Mouse (Mus musculus): Measurements from ENCODE around the gene Fam78a. TPM values are rescaled to one million over a fixed set of nuclear protein-coding genes. Genes with fewer than 3 reads are reported as not detected.
A peak's percentile ranks its signal among the peaks of the same experiment; 100 is the strongest.
"Not testable (repeated sequence)": the region's sequence is repeated elsewhere in the genome, so short reads cannot be mapped to it uniquely, and the experiment has no call there.

The Fam78a gene
- total RNA-seq, 4 experiments from 2014 or later, result 10.8 to 17.5 (median 14.9) TPM

DNA sequence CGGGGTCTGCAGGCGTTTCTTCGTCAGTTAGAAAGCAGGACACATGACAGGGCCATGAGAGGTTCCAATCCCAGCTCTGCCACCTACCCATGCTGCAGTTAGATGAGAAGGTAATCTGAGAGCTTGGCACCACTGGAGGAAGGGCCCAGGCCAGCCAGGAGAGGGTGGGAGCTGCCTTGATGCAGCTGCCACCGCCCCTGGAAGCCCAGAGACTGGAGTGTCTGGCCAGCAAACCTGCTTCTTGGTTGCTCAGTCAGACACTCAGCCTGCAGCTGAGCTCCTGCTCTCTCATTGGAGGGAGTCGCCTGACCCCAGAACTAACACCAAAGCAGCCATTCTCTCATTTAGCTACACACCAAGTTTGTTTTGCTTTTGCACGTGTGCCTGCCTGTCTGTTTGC is 39.3 kb downstream of the Fam78a start:
- DNase-seq (ENCODE audit: low spot score in 2 of 2), result peak; percentile 53 to 71

GRCm38 (mm10) chr2:32043836-32044235 is 40.8 kb downstream of the Fam78a start:
- DNase-seq (ENCODE audit: low spot score in 2 of 2), result no peak

DNA sequence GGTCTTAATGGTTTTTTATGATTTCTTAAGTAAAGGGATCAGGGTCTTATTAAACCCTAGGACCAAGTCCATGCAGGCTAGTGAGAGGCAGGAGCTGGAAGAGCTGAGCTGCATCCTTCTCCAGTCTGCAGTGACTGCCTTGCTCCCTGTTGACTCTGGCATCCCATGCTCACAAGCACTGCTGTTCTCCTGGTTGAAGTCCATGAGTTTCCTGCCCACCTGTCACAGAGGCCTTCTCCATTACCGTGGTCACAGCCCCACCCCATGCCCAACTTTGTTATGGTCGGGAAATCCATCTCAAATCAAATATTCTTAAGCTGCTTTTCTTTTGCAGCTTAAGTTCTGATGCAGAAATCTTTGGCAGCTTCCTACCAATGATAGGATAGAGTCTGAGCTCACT is 43.6 kb downstream of the Fam78a start:
- DNase-seq (ENCODE audit: low spot score in 2 of 2), result no peak

GRCm38 (mm10) chr2:32040646-32041045 is 44.0 kb downstream of the Fam78a start:
- not testable (repeated sequence) for DNase-seq (ENCODE audit: low spot score in 2 of 2)

GRCm38 (mm10) chr2:32038661-32039081 is 46.0 kb downstream of the Fam78a start:
- DNase-seq (ENCODE audit: low spot score in 2 of 2), result peak; percentile 44

GRCm38 (mm10) chr2:32037279-32037858 is 47.3 kb downstream of the Fam78a start:
- no peak for DNase-seq (ENCODE audit: low spot score in 2 of 2)

DNA sequence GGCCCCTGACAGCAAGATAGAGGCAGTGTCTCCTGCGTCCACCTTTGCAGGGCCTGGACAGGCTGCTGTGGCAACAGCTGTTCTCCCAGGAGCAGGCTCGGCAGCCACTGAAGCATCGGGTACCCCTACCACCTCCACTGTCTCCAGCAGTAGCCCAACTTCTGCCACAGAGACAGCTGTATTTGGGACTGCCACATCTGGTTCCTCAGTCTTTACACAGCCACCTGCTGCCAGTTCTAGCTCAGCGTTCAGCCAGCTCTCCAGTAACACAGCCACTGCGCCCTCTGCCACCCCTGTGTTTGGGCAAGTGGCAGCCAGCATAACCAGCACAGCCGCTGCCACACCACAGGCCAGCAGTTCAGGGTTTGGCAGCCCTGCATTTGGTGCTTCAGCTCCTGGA is 50.5 kb downstream of the Fam78a start:
- no peak for DNase-seq (ENCODE audit: low spot score in 2 of 2)

DNA sequence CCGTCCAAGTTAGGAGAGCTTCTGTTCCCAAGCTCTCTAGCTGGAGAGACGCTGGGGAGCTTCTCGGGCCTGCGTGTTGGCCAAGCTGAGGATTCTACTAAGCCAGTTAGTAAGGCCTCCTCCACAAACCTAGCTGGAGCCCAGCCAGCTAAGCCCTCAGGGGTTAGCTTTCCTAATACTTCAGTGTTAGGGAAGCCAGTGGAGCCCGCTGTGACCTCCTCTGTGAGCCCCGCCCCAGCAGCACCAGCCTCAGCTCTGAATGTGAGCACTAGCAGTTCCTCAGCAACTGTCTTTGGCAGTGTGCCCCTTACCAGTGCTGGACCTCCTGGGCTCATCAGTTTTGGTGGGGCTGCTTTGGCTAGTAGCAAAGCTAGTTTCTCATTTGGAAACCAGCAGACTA is 51.2 kb downstream of the Fam78a start:
- DNase-seq (ENCODE audit: low spot score in 2 of 2), result peak; percentile 78 to 81

DNA sequence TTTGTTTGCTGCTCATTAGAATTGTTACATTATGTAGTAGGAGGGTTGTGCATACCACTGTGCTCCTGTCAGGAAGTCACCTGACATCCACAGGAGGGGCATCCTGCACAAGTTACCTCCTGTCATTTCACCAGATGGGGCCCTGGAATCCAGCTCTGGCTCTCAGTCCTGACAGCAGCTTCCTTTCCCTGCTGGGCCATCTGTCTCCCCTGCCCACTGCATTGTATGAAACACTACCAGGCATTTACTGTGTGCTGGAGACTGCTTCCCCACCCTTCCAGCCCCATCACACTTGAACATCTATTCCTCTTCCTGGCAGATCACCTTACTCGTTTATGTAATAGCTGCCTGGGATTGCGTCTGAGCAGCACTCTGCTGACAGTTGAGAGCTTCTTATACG is 55.0 kb downstream of the Fam78a start:
- DNase-seq (ENCODE audit: low spot score in 2 of 2), result no peak

GRCm38 (mm10) chr2:32024372-32024771 is 60.3 kb downstream of the Fam78a start:
- no peak for DNase-seq (ENCODE audit: low spot score in 2 of 2)

GRCm38 (mm10) chr2:32020229-32020628 is 64.4 kb downstream of the Fam78a start:
- DNase-seq (ENCODE audit: low spot score in 2 of 2), result no peak

- DNase-seq (ENCODE audit: low spot score in 2 of 2), result no peak
Observed at GRCm38 (mm10) chr2:32019704-32020103, 65.0 kb downstream of the Fam78a start.

DNA sequence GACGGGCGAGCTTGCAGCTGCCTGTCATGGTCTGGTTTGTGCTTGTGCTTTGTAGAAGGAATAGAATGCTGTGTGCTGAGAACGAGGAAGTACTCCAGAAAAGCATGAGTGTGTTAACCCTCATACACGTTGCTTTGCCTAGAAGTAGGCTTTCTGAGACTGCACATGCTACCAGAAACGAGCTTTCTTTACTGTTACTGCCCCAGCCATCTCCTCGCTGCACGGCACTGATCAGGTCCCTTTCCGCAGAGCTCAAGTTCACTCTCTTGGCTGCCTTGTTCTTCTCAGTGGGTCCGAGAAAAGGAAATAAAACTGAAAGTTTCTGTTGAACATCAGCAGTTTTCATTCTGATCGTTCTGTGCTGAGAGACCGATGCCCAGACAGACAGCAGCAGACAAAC is 75.9 kb downstream of the Fam78a start:
- no peak for DNase-seq (ENCODE audit: low spot score in 2 of 2)

DNA sequence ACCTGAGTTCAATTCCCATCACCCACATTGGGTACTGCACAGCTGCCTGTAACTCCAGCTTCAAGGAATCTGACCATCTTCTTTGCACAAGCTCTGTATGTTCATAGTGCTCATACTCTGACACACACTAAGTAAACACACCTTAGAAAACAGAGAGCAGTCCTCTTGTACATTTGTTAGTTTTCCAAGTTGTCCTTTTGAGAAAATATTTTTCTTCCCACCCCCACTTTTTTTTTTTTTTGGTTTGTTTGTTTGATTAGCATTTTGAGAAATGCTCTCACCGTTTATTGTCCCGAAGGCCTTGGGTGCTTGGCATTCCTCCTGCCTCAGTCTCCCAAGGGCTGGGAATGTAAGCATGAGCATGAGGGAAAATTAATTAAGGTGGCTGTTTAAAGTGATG is 76.3 kb downstream of the Fam78a start:
- DNase-seq (ENCODE audit: low spot score in 2 of 2), result no peak

Small RNA genes lying within 50 kb of the gene (microRNA-seq; reads per million reads assigned to microRNA genes)
- not detected for gene Mir7674

Other genes with a start within 250 kb of the Fam78a start
- gene Fibcd1, start 238.9 kb downstream of the Fam78a start, total RNA-seq (2022), result not detected
- under 1 TPM; 0.07 to 0.67 (median 0.30) TPM for gene Lamc3, start 197.6 kb downstream of the Fam78a start, total RNA-seq (2022)
- gene Aif1l, start 134.7 kb downstream of the Fam78a start, total RNA-seq (2022), result 1 to 10 TPM; 1.3 to 3.7 (median 2.3) TPM
- gene Nup214, start 110.4 kb downstream of the Fam78a start, total RNA-seq (2022), result 10 to 100 TPM; 16.0 to 20.5 (median 18.3) TPM
- gene Plpp7, start 10.7 kb upstream of the Fam78a start, total RNA-seq (2022), result 100 to 1,000 TPM in 3 of 4 experiments, 10 to 100 TPM in 1; 99.5 to 130 (median 113) TPM
- gene Prrc2b, start 66.2 kb upstream of the Fam78a start, total RNA-seq (2022), result 10 to 100 TPM; 81.0 to 90.8 (median 85.9) TPM
- 10 to 100 TPM in 3 of 4 experiments, 1 to 10 TPM in 1; 10.0 to 12.5 (median 11.9) TPM for gene Pomt1, start 151.7 kb upstream of the Fam78a start, total RNA-seq (2022)
- gene Uck1, start 175.3 kb upstream of the Fam78a start, total RNA-seq (2022), result 10 to 100 TPM; 10.1 to 10.9 (median 10.7) TPM
- gene Golga2, start 202.5 kb upstream of the Fam78a start, total RNA-seq (2022), result 10 to 100 TPM; 50.1 to 62.3 (median 53.8) TPM
- gene Swi5, start 203.2 kb upstream of the Fam78a start, total RNA-seq (2022), result 100 to 1,000 TPM; 137 to 150 (median 140) TPM